Mouse (Mus musculus) forebrain, embryonic 13.5 days (tissue): Measurements from ENCODE around the gene Elp4. TPM values are rescaled to one million over a fixed set of nuclear protein-coding genes. Genes with fewer than 3 reads are reported as not detected.

ENCODE experiments used
- ATAC-seq: fragments of 200-750 bp; cut with Nextera tagmentation; 2 replicates; pipeline ENCODE4 v1.8.0; 2017
- H3K27ac ChIP-seq: fragments of 300-500 bp; sonication (generic); 2 replicates; pipeline ENCODE4 v1.5.1; 2015; ENCODE audit warnings: inconsistent platforms, mild to moderate bottlenecking, moderate library complexity
- H3K27me3 ChIP-seq: fragments of 300-500 bp; sonication (generic); 2 replicates; pipeline ENCODE4 v1.6.1; 2015; ENCODE audit warnings: mild to moderate bottlenecking, inconsistent platforms
- H3K36me3 ChIP-seq: fragments of 300-500 bp; sonication (generic); 2 replicates; pipeline ENCODE4 v1.6.1; 2015; ENCODE audit warnings: mild to moderate bottlenecking, inconsistent platforms; ENCODE audit not compliant: poor library complexity, severe bottlenecking
- H3K4me1 ChIP-seq: fragments of 300-500 bp; sonication (generic); 2 replicates; pipeline ENCODE4 v1.6.1; 2015; ENCODE audit warnings: inconsistent platforms
- H3K4me2 ChIP-seq: fragments of 300-500 bp; sonication (generic); 2 replicates; pipeline ENCODE4 v1.6.1; 2015; ENCODE audit warnings: inconsistent platforms, mild to moderate bottlenecking, moderate library complexity
- H3K4me3 ChIP-seq: fragments of 300-500 bp; sonication (generic); 2 replicates; pipeline ENCODE4 v1.5.1; 2015; ENCODE audit warnings: mild to moderate bottlenecking, inconsistent platforms
- H3K9ac ChIP-seq: fragments of 300-500 bp; sonication (generic); 2 replicates; pipeline ENCODE4 v1.6.1; 2015; ENCODE audit warnings: mild to moderate bottlenecking, inconsistent platforms
- H3K9me3 ChIP-seq: fragments of 300-500 bp; sonication (generic); replicated peaks from 2 replicates; pipeline ENCODE4 v1.6.1; 2016; ENCODE audit warnings: inconsistent platforms
- WGBS: fragments of 180-500 bp; shearing (Covaris S2); methylation state at CpG from one replicate; pipeline ENCODE4 v1.1.7; 2015; 5-methylcytosine and 5-hydroxymethylcytosine counted together
- polyA plus RNA-seq: library from polyadenylated mRNA; unstranded; fragments of >200 nt; fragmentation: Nextera tagmentation; extraction: Ambion mirVana; gene quantifications from 2 replicates; pipeline ENCODE4 v1.2.1, GENCODE M21; 2015

Elp4 gene
- polyA plus RNA-seq, 1 experiment from 2014 or later, result 52.3 TPM

DNA sequence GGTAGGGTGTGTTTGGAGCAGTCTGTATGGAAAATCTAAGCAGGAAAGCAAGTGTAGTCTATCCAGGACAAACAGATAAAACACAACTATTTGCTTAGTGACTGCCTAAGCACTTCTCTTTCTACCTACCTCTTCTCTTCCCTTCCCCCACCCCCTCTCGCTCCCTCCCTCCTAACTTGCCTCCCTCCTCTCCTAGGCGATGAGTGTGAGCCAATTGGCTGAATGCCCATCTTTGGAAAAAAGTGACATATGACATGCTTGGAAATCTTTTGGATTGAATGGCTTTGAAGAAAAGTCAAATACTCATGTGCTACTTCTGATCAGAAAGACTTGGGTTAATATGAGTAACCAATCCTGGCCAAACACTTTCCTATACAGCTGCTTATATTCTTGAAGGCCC, 199.0 kb downstream of the Elp4 start:
- Histone ChIP-seq H3K9me3 (no peaks in the 10 kb centered on the region), H3K9ac (no peak overlapping the region), H3K4me1 (peaks cover 15% of the 10 kb centered on the region; the same call in 1 of the 2 replicates), H3K4me3 (no peak overlapping the region), H3K4me2 (no peak overlapping the region), H3K27ac (no peak overlapping the region), H3K36me3 (no peaks in the 10 kb centered on the region), H3K27me3 (no peaks in the 10 kb centered on the region)
- ATAC-seq, result peak; percentile 33; the same call in 1 of the 2 replicates
- WGBS, result 38% methylated on average over 2 of the region's 2 CpGs

DNA sequence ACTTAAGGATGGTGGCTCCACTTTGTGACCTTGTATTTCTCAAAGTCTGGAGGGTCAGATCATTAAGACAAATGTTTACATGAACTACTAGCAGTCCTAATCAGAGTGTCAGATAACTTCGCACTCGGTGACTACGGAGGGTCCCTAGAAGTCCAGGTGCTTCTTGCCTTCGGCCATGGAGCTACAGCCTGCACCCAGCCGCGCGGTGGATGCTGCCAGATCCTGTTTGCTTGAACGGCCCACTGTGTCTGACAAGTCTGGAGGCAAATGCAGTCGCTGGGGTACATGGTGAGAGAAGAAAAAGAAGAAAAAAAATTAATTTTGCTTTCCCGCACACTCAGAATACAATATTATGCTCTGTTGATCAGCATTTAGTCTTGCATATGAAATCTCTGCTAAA, 201.8 kb downstream of the Elp4 start:
- Histone ChIP-seq H3K9ac (no peak overlapping the region), H3K4me3 (no peak overlapping the region), H3K4me2 (no peak overlapping the region), H3K9me3 (no peaks in the 10 kb centered on the region), H3K27me3 (no peaks in the 10 kb centered on the region), H3K27ac (no peak overlapping the region), H3K36me3 (no peaks in the 10 kb centered on the region; the same call in 1 of the 2 replicates), H3K4me1 (peaks cover 21% of the 10 kb centered on the region; the same call in 1 of the 2 replicates)
- WGBS, result 67% methylated on average over 10 of the region's 10 CpGs
- ATAC-seq, result no peak; the same call in 1 of the 2 replicates

DNA sequence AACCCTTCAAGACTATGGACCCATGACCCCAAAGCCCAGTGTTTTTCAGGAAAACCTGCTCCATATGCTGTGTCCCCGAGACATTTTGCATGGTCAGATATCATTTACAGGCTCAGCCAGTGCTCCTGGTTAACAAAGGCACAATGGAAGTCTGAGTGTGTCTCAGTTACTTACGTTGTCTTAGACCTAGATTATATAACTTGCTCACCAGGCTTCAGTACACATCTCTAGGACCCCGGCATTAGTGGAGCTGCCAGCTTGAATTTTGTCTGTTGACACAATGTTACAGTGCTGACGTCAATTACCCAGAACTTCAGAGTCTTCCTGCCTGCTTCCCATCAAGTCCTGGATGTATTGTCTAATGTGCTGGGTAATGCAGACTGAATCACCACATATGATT, 202.6 kb downstream of the Elp4 start:
- Histone ChIP-seq H3K4me3 (no peak overlapping the region), H3K4me1 (peaks cover 22% of the 10 kb centered on the region; the same call in 1 of the 2 replicates), H3K9me3 (no peaks in the 10 kb centered on the region), H3K36me3 (no peaks in the 10 kb centered on the region; the same call in 1 of the 2 replicates), H3K9ac (no peak overlapping the region), H3K27me3 (no peaks in the 10 kb centered on the region), H3K4me2 (no peak overlapping the region), H3K27ac (no peak overlapping the region)
- ATAC-seq, result no peak
- 62% methylated on average over 4 of the region's 4 CpGs for WGBS

DNA sequence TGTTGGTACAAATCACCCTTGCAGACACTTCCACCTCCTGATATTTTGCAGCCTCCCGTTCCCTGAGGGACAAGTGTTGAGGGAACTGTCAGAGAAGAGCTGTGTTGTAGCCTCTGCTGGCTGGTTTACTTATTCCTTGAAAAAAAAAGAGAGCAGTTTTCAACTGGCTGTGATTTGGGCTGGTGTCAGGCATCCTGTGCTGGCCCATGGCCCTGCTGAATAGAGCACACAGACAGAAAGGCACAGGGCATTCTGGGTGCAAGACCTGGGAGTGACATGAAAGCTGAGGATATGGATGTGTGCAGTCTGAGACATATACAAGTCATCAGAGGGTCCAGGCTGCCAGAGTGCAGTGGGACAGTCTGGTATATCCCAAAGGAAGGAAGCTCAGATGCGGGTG, 205.7 kb downstream of the Elp4 start:
- Histone ChIP-seq H3K36me3 (peaks cover 24% of the 10 kb centered on the region), H3K9me3 (no peaks in the 10 kb centered on the region), H3K4me2 (no peak overlapping the region), H3K4me3 (no peak overlapping the region), H3K9ac (no peak overlapping the region), H3K27me3 (0 out of 2 replicates have a peak, but pooled peaks cover 2% of the 10 kb centered on the region), H3K4me1 (0 out of 2 replicates have a peak, but pooled peaks cover 13% of the 10 kb centered on the region), H3K27ac (no peak overlapping the region)
- ATAC-seq, result 0 out of 2 replicates have a peak, but pooled peaks have one; percentile 31
- 71% methylated on average over 2 of the region's 2 CpGs for WGBS

DNA sequence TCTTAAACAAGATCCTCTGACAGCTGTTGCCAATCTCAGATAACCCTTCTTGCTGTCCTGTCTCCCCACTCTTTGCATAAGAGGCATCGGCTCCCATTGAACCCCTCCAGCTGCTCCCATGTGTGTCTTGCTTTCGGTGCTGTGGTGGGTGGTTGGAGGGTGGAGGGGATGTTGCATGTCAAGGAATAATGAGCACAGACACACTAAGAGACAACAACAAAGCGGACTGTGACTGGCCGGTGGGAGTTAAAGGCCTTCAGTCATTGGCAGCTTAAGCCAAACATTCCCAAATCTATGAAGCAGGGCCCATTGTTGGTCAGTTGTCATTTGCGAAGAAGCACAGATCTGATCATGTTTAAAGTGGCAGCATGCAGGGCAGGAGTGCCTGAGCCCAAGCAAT, 206.6 kb downstream of the Elp4 start:
- no peak overlapping the region for H3K9ac ChIP-seq
- H3K4me1 ChIP-seq, result 0 out of 2 replicates have a peak, but pooled peaks cover 13% of the 10 kb centered on the region
- peaks cover 32% of the 10 kb centered on the region for H3K36me3 ChIP-seq
- H3K4me3 ChIP-seq, result no peak overlapping the region
- H3K4me2 ChIP-seq, result no peak overlapping the region
- ATAC-seq, result 0 out of 2 replicates have a peak, but pooled peaks have one; percentile 31
- no peaks in the 10 kb centered on the region for H3K9me3 ChIP-seq
- 41% methylated on average over 5 of the region's 5 CpGs for WGBS
- H3K27ac ChIP-seq, result peak overlapping the region; percentile 3; the same call in 1 of the 2 replicates
- H3K27me3 ChIP-seq, result peaks cover 7% of the 10 kb centered on the region

DNA sequence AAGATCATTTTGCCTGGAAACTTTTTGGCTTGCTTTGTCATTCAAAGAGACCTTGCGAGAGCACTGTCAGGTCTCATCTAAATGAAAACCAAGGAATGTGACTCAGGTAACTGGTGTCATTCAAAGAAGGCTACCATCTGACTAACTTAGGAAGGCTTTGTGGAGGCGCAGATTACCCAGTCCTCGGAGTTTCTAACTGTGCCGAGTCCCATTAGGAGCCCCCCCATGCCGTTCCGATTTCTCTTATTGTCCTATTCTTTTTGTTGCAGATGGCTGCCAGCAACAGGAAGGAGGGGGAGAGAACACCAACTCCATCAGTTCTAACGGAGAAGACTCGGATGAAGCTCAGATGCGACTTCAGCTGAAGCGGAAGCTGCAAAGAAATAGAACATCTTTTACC, 213.1 kb downstream of the Elp4 start:
- WGBS, result 14% methylated on average over 10 of the region's 10 CpGs
- Histone ChIP-seq H3K36me3 (peaks cover 38% of the 10 kb centered on the region), H3K9me3 (no peaks in the 10 kb centered on the region), H3K27ac (peak overlapping the region; percentile 49; the same call in 1 of the 2 replicates), H3K9ac (no peak overlapping the region), H3K4me3 (no peak overlapping the region), H3K4me1 (peaks cover 55% of the 10 kb centered on the region), H3K4me2 (peak overlapping the region; percentile 12; the same call in 1 of the 2 replicates), H3K27me3 (peaks cover 45% of the 10 kb centered on the region)
- ATAC-seq, result no peak

DNA sequence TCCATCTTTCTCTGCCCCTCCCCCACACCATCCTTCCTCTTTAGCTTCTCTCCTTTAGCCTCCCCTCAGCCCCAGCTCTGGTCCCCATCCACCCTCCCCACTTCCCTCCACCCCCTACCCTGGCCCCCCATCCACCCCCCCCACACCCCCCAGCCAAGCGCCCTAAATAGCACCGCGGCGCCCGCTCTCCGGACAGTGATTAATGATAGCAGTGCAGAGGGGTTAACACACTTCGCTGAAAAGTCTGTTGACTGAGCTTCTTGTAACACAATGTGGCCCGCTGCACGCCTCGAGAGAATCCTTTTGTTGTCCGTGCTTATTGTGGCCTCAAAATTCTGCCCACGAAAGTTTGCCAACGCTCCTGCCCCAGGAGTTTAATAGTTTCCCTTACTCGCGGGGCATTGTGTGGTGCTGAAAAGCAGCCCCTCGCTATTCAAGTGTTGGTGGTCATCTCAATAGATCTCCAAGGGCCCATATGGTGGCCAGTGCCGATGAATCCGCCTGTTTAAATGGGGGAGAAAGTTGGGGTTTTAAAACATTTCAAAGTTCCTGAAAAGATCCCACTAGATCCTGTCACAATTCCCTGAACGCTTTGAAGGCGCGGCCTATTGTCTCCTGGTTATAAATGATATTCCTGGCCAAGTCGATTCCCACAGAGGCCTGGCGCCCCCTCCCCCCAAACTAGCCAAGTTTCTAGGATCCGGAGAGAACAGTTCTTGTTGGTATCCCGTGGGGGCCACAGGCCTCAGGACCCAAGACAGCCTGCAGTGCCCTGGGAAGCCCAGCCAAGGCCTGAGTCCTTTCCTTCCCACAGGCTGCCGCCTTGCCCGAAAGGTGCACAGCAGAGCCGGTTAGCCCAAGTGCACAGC, 214.4 kb downstream of the Elp4 start:
- peaks cover 33% of the 10 kb centered on the region for H3K36me3 ChIP-seq
- 1% methylated on average over 28 of the region's 28 CpGs for WGBS
- H3K4me2 ChIP-seq, result peak overlapping the region; percentile 64
- peak overlapping the region; percentile 61 for H3K9ac ChIP-seq
- H3K4me1 ChIP-seq, result peaks cover 68% of the 10 kb centered on the region
- H3K27me3 ChIP-seq, result peaks cover 57% of the 10 kb centered on the region
- ATAC-seq, result peak; percentile 28; the same call in 1 of the 2 replicates
- peak overlapping the region; percentile 27 for H3K4me3 ChIP-seq
- peak overlapping the region; percentile 87 for H3K27ac ChIP-seq
- H3K9me3 ChIP-seq, result no peaks in the 10 kb centered on the region

DNA sequence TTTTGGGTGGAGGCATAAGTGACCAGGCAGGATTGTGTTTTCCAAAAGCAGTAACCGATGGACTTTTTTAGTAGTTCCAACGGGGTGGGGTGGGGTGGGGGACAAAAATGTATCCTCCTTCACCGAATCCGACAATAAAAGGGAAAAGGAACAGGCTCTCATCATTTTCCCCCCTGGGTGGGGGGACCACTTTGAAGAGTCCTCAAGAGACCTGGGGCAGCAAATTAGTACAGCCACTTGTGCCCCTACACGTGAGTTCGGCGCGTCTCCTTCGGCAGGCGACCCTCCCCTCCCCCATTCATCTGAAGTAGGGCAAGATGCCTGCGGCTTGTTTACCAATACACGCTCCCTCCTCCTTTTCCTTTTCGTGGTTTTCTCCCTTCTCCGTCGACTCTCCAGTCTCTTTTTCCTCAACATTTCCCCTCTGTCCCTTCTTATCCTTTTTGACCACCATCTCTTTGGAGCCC, 215.0 kb downstream of the Elp4 start:
- peaks cover 30% of the 10 kb centered on the region for H3K36me3 ChIP-seq
- H3K4me1 ChIP-seq, result peaks cover 72% of the 10 kb centered on the region
- 2% methylated on average over 15 of the region's 15 CpGs for WGBS
- no peaks in the 10 kb centered on the region for H3K9me3 ChIP-seq
- peak overlapping the region; percentile 61 for H3K9ac ChIP-seq
- peak overlapping the region; percentile 64 for H3K4me2 ChIP-seq
- H3K27ac ChIP-seq, result peak overlapping the region; percentile 87
- H3K27me3 ChIP-seq, result peaks cover 60% of the 10 kb centered on the region
- H3K4me3 ChIP-seq, result peak overlapping the region; percentile 27
- ATAC-seq, result no peak

DNA sequence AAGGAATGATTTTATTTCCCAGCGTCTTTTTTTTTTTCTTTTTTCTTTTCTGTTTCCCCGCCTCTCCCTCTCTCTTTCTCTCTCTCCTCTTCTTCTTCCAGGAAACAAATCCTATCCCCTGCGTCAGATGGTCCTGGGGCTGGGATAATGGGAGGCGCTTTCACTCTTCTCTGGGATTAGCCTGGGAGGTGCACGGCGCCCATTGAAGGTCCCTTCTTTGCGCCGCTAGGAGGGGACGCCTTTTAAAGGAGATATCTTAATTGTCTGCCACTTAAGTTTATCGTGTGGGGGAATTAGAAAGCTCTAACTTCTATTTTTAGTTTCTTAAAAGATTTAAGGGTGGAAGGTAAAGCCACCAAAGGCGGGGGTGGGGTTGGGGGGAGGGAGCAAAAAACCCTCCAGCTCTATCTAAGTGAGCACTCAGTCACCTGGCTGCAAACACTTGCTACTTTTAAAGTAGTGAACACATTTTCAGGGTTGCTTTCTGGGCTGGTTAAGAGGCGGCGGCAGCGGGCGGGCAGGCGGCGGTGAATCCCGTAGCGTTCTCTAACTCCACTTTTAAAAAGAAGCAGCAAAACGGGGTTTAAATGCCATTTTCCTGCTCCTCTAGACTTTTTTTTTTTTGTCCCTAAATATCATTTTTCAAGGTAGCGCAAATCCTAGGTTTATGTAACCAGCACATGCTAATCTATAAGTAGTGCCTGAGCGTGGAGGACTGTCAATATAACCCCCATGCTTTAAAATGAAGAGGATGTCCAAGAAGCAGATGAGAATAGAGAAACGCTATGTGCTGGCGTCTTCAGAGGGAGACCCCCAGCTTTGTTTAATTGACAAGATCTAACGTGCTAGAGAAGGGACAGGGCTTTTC, 215.7 kb downstream of the Elp4 start:
- peak overlapping the region; percentile 87 for H3K27ac ChIP-seq
- peaks cover 64% of the 10 kb centered on the region for H3K27me3 ChIP-seq
- 2% methylated on average over 25 of the region's 25 CpGs for WGBS

DNA sequence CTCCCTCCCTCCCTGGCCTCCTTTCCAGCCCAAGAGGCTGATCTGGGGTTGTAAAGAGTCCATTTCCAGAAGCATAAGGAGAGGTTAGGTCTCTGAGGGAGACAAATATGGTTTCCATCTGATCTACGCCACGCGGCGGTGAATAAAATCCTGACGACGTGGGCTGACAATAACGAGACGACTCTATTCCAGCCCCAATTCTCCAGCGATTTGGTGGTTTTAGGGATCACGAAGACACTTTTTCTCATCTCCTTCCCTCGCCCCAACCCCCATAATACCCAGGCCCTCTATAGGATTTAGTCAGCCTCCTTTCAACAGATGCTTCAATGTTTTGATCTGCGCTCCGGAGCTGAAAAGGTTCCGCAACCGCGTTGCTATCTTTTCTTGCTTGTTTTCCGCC, 216.4 kb downstream of the Elp4 start:
- H3K9me3 ChIP-seq, result no peaks in the 10 kb centered on the region
- peak overlapping the region; percentile 64 for H3K4me2 ChIP-seq
- H3K9ac ChIP-seq, result peak overlapping the region; percentile 61
- peak overlapping the region; percentile 27 for H3K4me3 ChIP-seq
- peaks cover 64% of the 10 kb centered on the region for H3K27me3 ChIP-seq
- H3K27ac ChIP-seq, result peak overlapping the region; percentile 87
- H3K4me1 ChIP-seq, result peaks cover 82% of the 10 kb centered on the region
- no peak for ATAC-seq
- H3K36me3 ChIP-seq, result peaks cover 22% of the 10 kb centered on the region
- WGBS, result 2% methylated on average over 17 of the region's 17 CpGs

More for the DNA sequence above, 215.7 kb downstream of the Elp4 start:
- Histone ChIP-seq H3K4me3 (peak overlapping the region; percentile 27), H3K4me1 (peaks cover 78% of the 10 kb centered on the region), H3K9me3 (no peaks in the 10 kb centered on the region), H3K4me2 (peak overlapping the region; percentile 64), H3K9ac (peak overlapping the region; percentile 61), H3K36me3 (peaks cover 26% of the 10 kb centered on the region)
- no peak for ATAC-seq

DNA sequence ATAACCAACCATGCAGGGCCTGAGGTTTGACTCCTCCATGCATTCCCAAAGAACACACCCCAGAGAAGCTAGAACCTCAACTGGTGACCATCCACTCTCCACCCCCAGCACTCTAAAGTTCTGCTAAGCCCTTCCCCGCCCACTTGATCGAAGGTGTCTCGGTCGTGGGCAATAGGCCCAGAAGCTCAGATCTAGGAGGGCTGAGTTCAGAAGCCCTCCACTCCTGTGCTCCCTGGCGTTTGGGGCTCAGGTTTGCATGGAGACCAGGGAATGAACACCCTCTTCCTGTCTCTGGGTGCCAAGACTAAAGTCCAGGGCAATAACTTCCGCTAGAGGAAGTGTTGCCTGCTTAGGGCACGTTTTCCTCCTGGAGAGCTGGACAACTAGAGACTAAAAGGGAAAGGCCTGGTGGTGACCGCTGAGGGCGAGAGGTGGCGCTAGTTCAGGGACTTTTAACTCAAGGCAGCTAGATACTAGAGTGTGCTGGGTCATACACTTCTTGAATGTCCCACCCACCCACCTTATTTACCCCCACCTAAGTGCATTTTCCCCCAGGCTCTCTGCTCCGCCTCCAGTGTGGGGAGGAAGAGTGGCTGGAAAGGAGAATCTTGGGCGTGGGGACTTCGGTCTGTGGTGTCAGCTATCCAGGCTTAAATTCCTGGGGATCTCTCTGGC, 216.9 kb downstream of the Elp4 start:
- peak overlapping the region; percentile 27 for H3K4me3 ChIP-seq
- peaks cover 84% of the 10 kb centered on the region for H3K4me1 ChIP-seq
- WGBS, result 9% methylated on average over 13 of the region's 13 CpGs
- peak overlapping the region; percentile 87 for H3K27ac ChIP-seq
- H3K4me2 ChIP-seq, result peak overlapping the region; percentile 64
- peaks cover 63% of the 10 kb centered on the region for H3K27me3 ChIP-seq
- peak overlapping the region; percentile 61 for H3K9ac ChIP-seq
- ATAC-seq, result peak; percentile 11; the same call in 1 of the 2 replicates
- H3K36me3 ChIP-seq, result peaks cover 16% of the 10 kb centered on the region
- no peaks in the 10 kb centered on the region for H3K9me3 ChIP-seq
